Mouse (Mus musculus) thymus, adult 2 months (tissue): ENCODE measurements around the gene Larp1b. TPM values are rescaled to one million over a fixed set of nuclear protein-coding genes. Genes with fewer than 3 reads are reported as not detected.

ENCODE experiments used
- DNase-seq: peaks from one replicate; pipeline ENCODE4 v3.0.0; 2021
- H3K27ac ChIP-seq: fragments of 200-500 bp; 2 replicates; pipeline ENCODE4 v1.5.1; 2012; ENCODE audit warnings: low read length, control low read depth; ENCODE audit not compliant: control insufficient read depth, insufficient read depth
- H3K27me3 ChIP-seq: fragments of 200-500 bp; 2 replicates; pipeline ENCODE4 v1.6.1; 2012; ENCODE audit warnings: mild to moderate bottlenecking, low read length, moderate library complexity, mixed read lengths; ENCODE audit not compliant: control insufficient read depth, insufficient read depth
- H3K36me3 ChIP-seq: fragments of 200-500 bp; 2 replicates; pipeline ENCODE4 v1.6.1; 2012; ENCODE audit warnings: mild to moderate bottlenecking, low read length, moderate library complexity; ENCODE audit not compliant: control insufficient read depth, insufficient read depth
- H3K4me1 ChIP-seq: fragments of 200-500 bp; replicated peaks from 2 replicates; pipeline ENCODE4 v1.6.1; 2012; ENCODE audit warnings: low read length; ENCODE audit not compliant: control insufficient read depth, insufficient read depth
- H3K4me3 ChIP-seq: fragments of 200-500 bp; 2 replicates; pipeline ENCODE4 v1.5.1; 2012; ENCODE audit warnings: mild to moderate bottlenecking, low read length, control low read depth, moderate library complexity; ENCODE audit not compliant: control insufficient read depth, insufficient read depth
- CTCF ChIP-seq: fragments of 200-500 bp; IDR thresholded peaks from 2 replicates; pipeline ENCODE4 v1.5.1; 2012; ENCODE audit warnings: mild to moderate bottlenecking, control low read depth, low read length, moderate library complexity, borderline replicate concordance; ENCODE audit not compliant: control insufficient read depth, poor library complexity, insufficient read depth; ENCODE audit errors: extremely low read depth
- POLR2A ChIP-seq: fragments of 200-500 bp; IDR thresholded peaks from 2 replicates; pipeline ENCODE4 v1.6.1; 2012; ENCODE audit warnings: mild to moderate bottlenecking, low read length, control low read depth, moderate library complexity; ENCODE audit not compliant: control insufficient read depth, poor library complexity, insufficient read depth; ENCODE audit errors: extremely low read depth
- WGBS: fragments of 180-500 bp; shearing (Covaris S2); methylation state at CpG from one replicate; pipeline ENCODE4 v1.1.7; 2018; 5-methylcytosine and 5-hydroxymethylcytosine counted together
- polyA plus RNA-seq: library from polyadenylated mRNA; depleted of rRNA; stranded (reverse); fragments of >200 nt; gene quantifications from 2 replicates; pipeline ENCODE4 v1.2.3, GENCODE M21; 2012

Gene Larp1b
- polyA plus RNA-seq, 1 experiment: 4.8 TPM

DNA sequence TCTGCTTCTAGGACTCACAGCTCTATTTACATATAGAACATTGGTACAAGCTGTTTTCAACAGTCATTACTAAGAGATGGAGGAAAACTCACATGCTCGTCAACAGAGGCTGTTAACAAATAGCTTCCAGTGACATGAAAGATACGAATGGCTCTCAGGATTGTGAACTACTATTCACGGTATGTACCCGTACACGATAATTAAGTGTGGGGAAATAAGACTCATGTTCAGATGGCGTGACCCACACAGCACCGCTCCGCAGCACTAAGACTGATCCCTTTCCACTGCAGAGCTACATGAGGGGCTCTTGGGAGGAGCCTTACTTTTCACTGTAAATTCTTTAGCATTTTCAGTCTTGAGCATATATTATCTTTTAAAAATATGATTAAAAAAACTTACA, 125.7 kb downstream of the Larp1b start:
- 97% methylated on average over 8 of the region's 8 CpGs for WGBS
- H3K4me3 ChIP-seq: no peak overlapping the region

GRCm38 (mm10) chr3:41078673-41079072, 129.0 kb downstream of the Larp1b start:
- no peak for DNase-seq
- no peaks in the 10 kb centered on the region; the same call in 1 of the 2 replicates for H3K4me1 ChIP-seq
- no peak overlapping the region for H3K27ac ChIP-seq
- WGBS: 95% methylated on average over 2 of the region's 2 CpGs
- no peaks in the 10 kb centered on the region for H3K27me3 ChIP-seq
- H3K4me3 ChIP-seq: no peak overlapping the region
- TF ChIP-seq CTCF: no peak
- no peak for TF ChIP-seq POLR2A
- no peaks in the 10 kb centered on the region for H3K36me3 ChIP-seq

More for the DNA sequence above, 125.7 kb downstream of the Larp1b start:
- no peaks in the 10 kb centered on the region for H3K27me3 ChIP-seq
- H3K27ac ChIP-seq: no peak overlapping the region
- no peaks in the 10 kb centered on the region for H3K36me3 ChIP-seq
- DNase-seq: no peak
- H3K4me1 ChIP-seq: no peaks in the 10 kb centered on the region
- no peak for TF ChIP-seq POLR2A
- TF ChIP-seq CTCF: no peak

DNA sequence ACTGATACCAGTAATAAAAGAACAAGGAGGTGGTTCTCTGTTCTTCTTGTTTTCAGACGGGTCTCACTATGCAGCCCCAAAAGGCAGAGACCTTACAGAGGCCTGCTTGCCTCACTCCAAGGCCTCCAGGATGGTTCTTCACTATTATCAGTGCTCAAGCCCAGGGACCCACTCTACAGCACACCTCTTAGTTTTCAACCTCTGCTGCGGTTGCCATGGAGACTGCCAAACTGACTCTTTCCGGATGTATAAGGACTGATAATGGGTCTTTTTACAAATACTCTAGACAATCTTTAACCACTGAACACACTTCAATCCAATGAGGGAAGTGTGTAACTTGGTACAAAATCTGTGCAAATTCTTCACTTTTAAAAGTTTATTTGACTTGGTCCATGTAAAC, 131.1 kb downstream of the Larp1b start:
- Histone ChIP-seq H3K27me3 (no peaks in the 10 kb centered on the region), H3K27ac (no peak overlapping the region), H3K4me1 (no peaks in the 10 kb centered on the region; the same call in 1 of the 2 replicates), H3K36me3 (no peaks in the 10 kb centered on the region), H3K4me3 (no peak overlapping the region)
- TF ChIP-seq CTCF (no peak), POLR2A (no peak)
- 72% methylated on average over 3 of the region's 3 CpGs for WGBS
- no peak for DNase-seq

GRCm38 (mm10) chr3:41081474-41082301, 132.1 kb downstream of the Larp1b start:
- no peak overlapping the region for H3K27ac ChIP-seq
- H3K27me3 ChIP-seq: no peaks in the 10 kb centered on the region
- H3K4me1 ChIP-seq: no peaks in the 10 kb centered on the region; the same call in 1 of the 2 replicates
- H3K36me3 ChIP-seq: no peaks in the 10 kb centered on the region
- DNase-seq: peak; percentile 5
- WGBS: 11% methylated on average over 23 of the region's 23 CpGs
- peak overlapping the region; percentile 69 for H3K4me3 ChIP-seq
- no peak for TF ChIP-seq POLR2A
- no peak for TF ChIP-seq CTCF

DNA sequence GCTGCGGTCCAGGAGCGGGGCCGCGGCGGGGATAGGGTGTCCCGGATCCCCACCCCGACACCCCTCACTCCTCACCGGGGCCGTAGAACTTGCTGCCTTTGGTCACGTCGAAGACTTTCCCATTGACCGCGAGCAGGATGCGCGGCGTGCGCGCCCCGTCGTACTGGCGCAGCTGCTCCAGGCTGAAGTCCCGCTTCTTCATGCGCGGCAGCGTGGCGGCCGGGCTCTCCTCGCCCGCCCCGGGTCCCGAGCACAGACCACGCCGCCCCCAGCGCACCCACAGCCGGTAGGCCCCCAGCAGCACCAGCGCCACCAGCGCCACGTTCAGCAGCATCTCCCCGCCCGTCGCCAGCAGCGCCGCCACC, 132.9 kb downstream of the Larp1b start:
- Histone ChIP-seq H3K4me1 (no peaks in the 10 kb centered on the region; the same call in 1 of the 2 replicates), H3K36me3 (no peaks in the 10 kb centered on the region), H3K27me3 (no peaks in the 10 kb centered on the region), H3K4me3 (peak overlapping the region; percentile 69), H3K27ac (no peak overlapping the region)
- TF ChIP-seq POLR2A (no peak), CTCF (no peak)
- no peak for DNase-seq
- under 1% methylated on average over 43 of the region's 43 CpGs for WGBS

DNA sequence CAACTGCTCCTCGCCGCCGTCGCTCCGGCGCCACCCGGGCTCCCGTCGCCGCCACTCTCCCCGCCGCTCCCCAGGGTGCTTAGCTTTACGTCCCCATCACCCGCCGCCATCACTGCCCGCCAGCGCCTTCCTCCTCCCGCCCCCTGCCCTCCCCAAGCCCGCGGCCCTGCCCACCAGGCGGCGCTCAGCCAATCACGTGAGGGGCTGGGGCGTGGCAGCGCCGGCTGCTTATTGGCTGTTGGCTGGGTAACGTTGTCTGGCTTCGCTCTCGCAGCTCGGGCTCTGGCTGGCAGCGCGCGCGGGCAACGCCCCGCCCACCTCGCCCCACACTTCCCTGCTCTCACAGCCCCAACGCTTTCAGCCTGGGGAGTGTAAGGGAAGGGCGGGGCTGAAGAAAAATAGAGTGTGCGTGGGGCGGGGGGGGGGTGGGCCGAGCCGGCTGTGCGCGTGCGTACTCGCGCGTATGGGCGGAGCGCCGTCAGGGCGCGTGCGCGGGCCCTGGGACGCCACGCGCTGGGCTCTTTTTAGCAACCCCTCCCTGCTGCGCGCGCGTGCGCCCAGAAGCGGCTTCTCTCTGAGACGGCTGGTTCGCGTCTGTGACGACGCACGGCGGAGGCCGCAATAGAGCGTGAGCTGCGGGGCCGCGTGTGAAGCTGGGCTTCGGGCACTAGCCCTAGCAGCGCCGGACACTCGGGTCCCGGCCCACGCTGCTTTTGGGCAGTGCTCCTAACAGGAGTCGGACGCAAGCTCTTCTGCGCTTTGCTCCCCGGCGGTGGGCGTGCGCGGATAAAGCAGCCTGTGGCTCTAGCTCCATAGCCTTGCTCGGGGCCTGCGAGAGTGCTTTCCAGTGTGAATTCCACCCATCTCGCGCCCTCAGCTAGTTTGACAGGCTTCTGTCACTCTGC, 133.5 kb downstream of the Larp1b start, which contains the start of gene Pgrmc2:
Gene Pgrmc2 (minus strand): TSS at position 162 of the 905 bp plus-strand sequence.
- under 1% methylated on average over 95 of the region's 95 CpGs for WGBS
- DNase-seq: peak; percentile 98
- Histone ChIP-seq H3K36me3 (no peaks in the 10 kb centered on the region), H3K4me1 (no peaks in the 10 kb centered on the region; the same call in 1 of the 2 replicates), H3K27ac (no peak within 1 kb of the TSS; the same call in 1 of the 2 replicates), H3K4me3 (peak within 1 kb of the TSS; percentile 69), H3K27me3 (no peaks in the 10 kb centered on the region)
- peak; percentile 83 for TF ChIP-seq POLR2A
- TF ChIP-seq CTCF: 0 out of 2 replicates have a peak, but pooled peaks have one; percentile 23
